ENCODE assay signal across 12 mouse cellular contexts in the genomic region with DNA sequence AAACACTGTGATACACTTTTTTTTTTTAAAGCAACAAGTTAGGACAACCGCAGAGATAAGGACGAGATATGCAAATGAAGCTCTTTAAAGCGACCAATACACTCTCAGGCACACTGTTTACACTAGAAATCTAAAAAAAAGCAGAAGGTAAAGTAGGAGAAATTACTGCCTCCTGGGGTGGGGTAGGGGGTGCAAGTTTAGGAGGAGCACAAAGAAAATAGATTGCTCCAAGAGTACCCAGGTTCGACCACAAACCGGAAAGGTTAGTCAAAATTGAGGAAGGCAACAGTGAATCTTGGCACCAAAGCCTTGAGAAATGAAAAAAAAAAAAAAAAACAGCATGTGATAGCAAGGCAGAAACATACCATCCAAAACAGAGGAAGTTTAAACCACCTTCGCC. TPM values are rescaled to one million over a fixed set of nuclear protein-coding genes. Genes with fewer than 3 reads are reported as not detected.
DNase-seq lines count a peak whose midpoint lies in the region; ATAC-seq and TF ChIP-seq lines count a peak whose summit lies in the region.
"Had no signal": no experiment of that assay in that cellular context is flagged by ENCODE, and none has a peak within 500 bp of the region (broad histone marks: within the 10 kb centered on the region; RNA-seq: fewer than 3 reads in every experiment).

No protein-coding gene starts in this region.

- H3K27me3 ChIP-seq in heart, embryonic 11.5 days (ENCODE audit: control insufficient read depth, insufficient read depth, low read length) = no peaks in the 10 kb centered on the region
- no peaks in the 10 kb centered on the region; the same call in 1 of the 2 replicates for H3K27me3 ChIP-seq in liver, embryonic 11.5 days (replicated peaks; ENCODE audit: control insufficient read depth, insufficient read depth, low read length)
- H3K27me3 ChIP-seq: midbrain, embryonic 12.5 days had no signal

- ATAC-seq in heart, embryonic 11.5 days (replicated peaks; ENCODE audit: insufficient number of reproducible peaks, low FRiP score, low TSS enrichment) = no peak
- no peak for ATAC-seq in liver, embryonic 11.5 days (replicated peaks; ENCODE audit: low FRiP score)

- H3K9ac ChIP-seq in heart, embryonic 11.5 days (ENCODE audit: low read depth, low read length) = no peak overlapping the region
- H3K9ac ChIP-seq in liver, embryonic 11.5 days (ENCODE audit: low read depth, low read length) = no peak overlapping the region
- H3K9ac ChIP-seq: liver, embryonic 14.5 days had no signal

- intact Hi-C loops in heart, postnatal 10 days (cut with DNase I) = no loop called here
- intact Hi-C loops in left cerebral cortex, adult 2 months (cut with DNase I) = loop anchor here (5.0 to 10.0 kb wide), 2 partner anchors 640 to 648 kb away; a partner anchor contains a TSS

- 16% methylated on average over 6 of the region's 6 CpGs for WGBS in heart, embryonic 11.5 days (ENCODE audit: insufficient replicate concordance)
- 6% methylated on average over 6 of the region's 6 CpGs for WGBS in liver, embryonic 11.5 days

- DNase-seq in heart, postnatal 10 days = no peak
- peak; percentile 13 for DNase-seq in spleen, adult 12 weeks (ENCODE audit: low spot score)
- no peak for DNase-seq in spleen, postnatal 14 days (ENCODE audit: low spot score in 2 of 2)
- no peak for DNase-seq in liver, embryonic 11.5 days (ENCODE audit: low spot score)
- peak; percentile 43 for DNase-seq in thymus, postnatal 14 days
- DNase-seq in left cerebral cortex, adult 2 months (ENCODE audit: extremely low spot score in 1 of 2, low spot score in 2 of 2) = no peak
- DNase-seq in gastrocnemius, postnatal 10 days = no peak
- DNase-seq: cerebellum, postnatal 14 days; kidney, adult 8-10 months had no signal

- no peaks in the 10 kb centered on the region for H3K36me3 ChIP-seq in heart, embryonic 11.5 days (ENCODE audit: control insufficient read depth, insufficient read depth, low read length)
- no peaks in the 10 kb centered on the region for H3K36me3 ChIP-seq in liver, embryonic 11.5 days (ENCODE audit: control insufficient read depth, insufficient read depth, low read length)
- H3K36me3 ChIP-seq: midbrain, embryonic 12.5 days had no signal

- TF ChIP-seq CTCF in left cerebral cortex, adult 2 months (IDR thresholded peaks at IDR 0.05) = no peak

- no peak overlapping the region for H3K4me3 ChIP-seq in heart, embryonic 11.5 days (ENCODE audit: low read depth, low read length)
- H3K4me3 ChIP-seq in liver, embryonic 11.5 days (ENCODE audit: low read depth, low read length) = no peak overlapping the region
- no peak overlapping the region for H3K4me3 ChIP-seq in left cerebral cortex, adult 2 months

- H3K9me3 ChIP-seq in heart, embryonic 11.5 days (replicated peaks; ENCODE audit: control insufficient read depth, low read length) = no peaks in the 10 kb centered on the region
- H3K9me3 ChIP-seq in liver, embryonic 11.5 days (ENCODE audit: control insufficient read depth, low read length) = no peaks in the 10 kb centered on the region
- H3K9me3 ChIP-seq: midbrain, embryonic 12.5 days had no signal

- no peaks in the 10 kb centered on the region for H3K4me1 ChIP-seq in heart, embryonic 11.5 days (ENCODE audit: control insufficient read depth, insufficient read depth, low read length)
- no peaks in the 10 kb centered on the region for H3K4me1 ChIP-seq in liver, embryonic 11.5 days (replicated peaks; ENCODE audit: control insufficient read depth, insufficient read depth, low read length)

- H3K27ac ChIP-seq in heart, embryonic 11.5 days (ENCODE audit: low read depth, low read length) = no peak overlapping the region
- H3K27ac ChIP-seq in liver, embryonic 11.5 days (ENCODE audit: low read depth, low read length) = no peak overlapping the region
- H3K27ac ChIP-seq in left cerebral cortex, adult 2 months = no peak overlapping the region
- H3K27ac ChIP-seq: liver, embryonic 14.5 days had no signal

- peak overlapping the region; percentile 73; the same call in 1 of the 2 replicates for H3K4me2 ChIP-seq in heart, embryonic 11.5 days
- H3K4me2 ChIP-seq in liver, embryonic 11.5 days = peak overlapping the region; percentile 97

RNA-seq across cellular contexts. Expression of a gene that starts 18.8 kb away (rescaled TPM):
- polyA plus RNA-seq in heart, embryonic 11.5 days (2014; fragmentation: Nextera tagmentation; extraction: Ambion mirVana) = 10.2 and 10.7 TPM in 2 replicates
- total RNA-seq in heart, postnatal 10 days (2021) = 10 to 100 TPM; 28.9 to 35.1 TPM
- 3.9 and 4.0 TPM in 2 replicates for polyA plus RNA-seq in liver, embryonic 11.5 days (2014; fragmentation: Nextera tagmentation; extraction: Ambion mirVana)
- 100 to 1,000 TPM; 127 to 132 TPM for total RNA-seq in left cerebral cortex, adult 2 months (2021)
- 10 to 100 TPM; 82.9 to 84.3 TPM for total RNA-seq in gastrocnemius, postnatal 10 days (2021)

Comparison
In these comparisons a context has a peak if more than half of its experiments do, and no peak if none do; other contexts are left out.
1. DNase-seq: peak in spleen, adult 12 weeks (single experiment) and thymus, postnatal 14 days (single experiment); none in heart, postnatal 10 days (0 of 2), spleen, postnatal 14 days (0 of 2), liver, embryonic 11.5 days (single experiment), left cerebral cortex, adult 2 months (0 of 2) and gastrocnemius, postnatal 10 days (single experiment).